Mouse (Mus musculus) stomach, embryonic 14.5 days (tissue): Measurements from ENCODE around the gene Ube2l6. TPM values are rescaled to one million over a fixed set of nuclear protein-coding genes. Genes with fewer than 3 reads are reported as not detected.

ENCODE experiments used
- polyA plus RNA-seq: library from polyadenylated mRNA; unstranded; fragments of >200 nt; fragmentation: Nextera tagmentation; extraction: Ambion mirVana; gene quantifications from 2 replicates; pipeline ENCODE4 v1.2.1, GENCODE M21; 2014

The Ube2l6 gene
- polyA plus RNA-seq, 1 experiment from 2014 or later, result 36.2 TPM

Other genes with a start within 250 kb of the Ube2l6 start
- 63.5 and 68.2 TPM in 2 replicates for gene Ctnnd1, start 148.1 kb upstream of the Ube2l6 start, polyA plus RNA-seq
- 0.39 and 0.45 TPM in 2 replicates for gene Btbd18, start 139.7 kb upstream of the Ube2l6 start, polyA plus RNA-seq
- 262 and 316 TPM in 2 replicates for gene Selenoh, start 128.1 kb upstream of the Ube2l6 start, polyA plus RNA-seq
- not detected in 2 replicates for gene Gm28635, start 120.8 kb upstream of the Ube2l6 start, polyA plus RNA-seq
- 38.3 and 38.6 TPM in 2 replicates for gene Med19, start 120.4 kb upstream of the Ube2l6 start, polyA plus RNA-seq
- 119 and 130 TPM in 2 replicates for gene Tmx2, start 119.7 kb upstream of the Ube2l6 start, polyA plus RNA-seq
- 35.9 and 36.5 TPM in 2 replicates for gene Zdhhc5, start 83.6 kb upstream of the Ube2l6 start, polyA plus RNA-seq
- gene Clp1, start 71.5 kb upstream of the Ube2l6 start, polyA plus RNA-seq, result 26.7 and 28.9 TPM in 2 replicates
- gene Ypel4, start 64.8 kb upstream of the Ube2l6 start, polyA plus RNA-seq, result 9.3 and 10.7 TPM in 2 replicates
- gene Gm19426, start 55.2 kb upstream of the Ube2l6 start, polyA plus RNA-seq, result 5.1 and 5.9 TPM in 2 replicates
- gene Serping1, start 23.4 kb upstream of the Ube2l6 start, polyA plus RNA-seq, result 84.2 and 93.7 TPM in 2 replicates
- not detected in 2 replicates for gene Smtnl1, start 23.8 kb downstream of the Ube2l6 start, polyA plus RNA-seq
- 50.2 and 60.2 TPM in 2 replicates for gene Timm10, start 28.2 kb downstream of the Ube2l6 start, polyA plus RNA-seq
- 19.8 and 21.1 TPM in 2 replicates for gene Slc43a1, start 40.0 kb downstream of the Ube2l6 start, polyA plus RNA-seq
- gene Rtn4rl2, start 87.9 kb downstream of the Ube2l6 start, polyA plus RNA-seq, result 0.59 and 0.74 TPM in 2 replicates
- 40.4 and 40.5 TPM in 2 replicates for gene Slc43a3, start 137.8 kb downstream of the Ube2l6 start, polyA plus RNA-seq
- 0.42 TPM in 1 of 2 replicates, not detected in the other for gene Prg2, start 181.6 kb downstream of the Ube2l6 start, polyA plus RNA-seq
- 0.60 TPM in 1 of 2 replicates, not detected in the other for gene Prg3, start 189.4 kb downstream of the Ube2l6 start, polyA plus RNA-seq
- gene Ssrp1, start 238.4 kb downstream of the Ube2l6 start, polyA plus RNA-seq, result 277 and 280 TPM in 2 replicates
- 0.67 and 0.68 TPM in 2 replicates for gene P2rx3, start 238.6 kb downstream of the Ube2l6 start, polyA plus RNA-seq
- gene Tnks1bp1, start 249.2 kb downstream of the Ube2l6 start, polyA plus RNA-seq, result 13.3 and 15.6 TPM in 2 replicates